In the genomic region with DNA sequence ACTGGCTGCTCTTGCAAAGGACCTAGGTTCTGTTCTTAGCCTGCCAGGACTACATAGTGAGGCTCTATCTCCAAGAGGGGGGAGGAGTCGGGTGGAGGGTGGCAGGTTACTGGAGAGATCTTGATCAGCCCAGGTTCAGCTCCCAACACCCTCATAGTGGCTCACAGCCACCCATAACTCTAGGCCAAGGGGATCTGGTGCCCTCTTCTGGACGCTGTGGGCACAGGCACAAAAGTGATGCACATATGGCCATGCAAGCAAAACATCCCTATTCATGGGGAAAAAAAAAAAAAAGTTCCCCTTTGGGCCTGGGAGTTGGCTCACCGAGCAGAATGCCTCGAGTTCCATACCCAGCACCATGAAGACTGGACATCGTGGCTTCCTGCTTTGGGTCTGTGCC, we compare ENCODE assay signal across 9 mouse cellular contexts. TPM values are rescaled to one million over a fixed set of nuclear protein-coding genes. Genes with fewer than 3 reads are reported as not detected.
DNase-seq lines count a peak whose midpoint lies in the region; ATAC-seq and TF ChIP-seq lines count a peak whose summit lies in the region.
"Had no signal": no experiment of that assay in that cellular context is flagged by ENCODE, and none has a peak within 500 bp of the region (broad histone marks: within the 10 kb centered on the region; RNA-seq: fewer than 3 reads in every experiment).

No protein-coding gene starts in this region.

- no peaks in the 10 kb centered on the region for H3K9me3 ChIP-seq in liver, embryonic 11.5 days (ENCODE audit: control insufficient read depth, low read length)
- no peaks in the 10 kb centered on the region for H3K9me3 ChIP-seq in embryonic facial prominence, embryonic 10.5 days
- H3K9me3 ChIP-seq: heart, embryonic 15.5 days had no signal

- no peak overlapping the region for H3K27ac ChIP-seq in cerebellum, adult 2 months (ENCODE audit: insufficient read depth, low read length)
- no peak overlapping the region; the same call in 1 of the 2 replicates for H3K27ac ChIP-seq in liver, embryonic 11.5 days (ENCODE audit: low read depth, low read length)
- peak overlapping the region; percentile 73 for H3K27ac ChIP-seq in embryonic facial prominence, embryonic 10.5 days (replicated peaks)
- H3K27ac ChIP-seq in spleen, adult 2 months (ENCODE audit: insufficient read depth, low read length), result no peak overlapping the region

- H3K4me3 ChIP-seq in cerebellum, adult 2 months (replicated peaks; ENCODE audit: insufficient read depth, low read depth, low read length), result no peak overlapping the region
- H3K4me3 ChIP-seq in liver, embryonic 11.5 days (ENCODE audit: low read depth, low read length), result no peak overlapping the region
- H3K4me3 ChIP-seq in embryonic facial prominence, embryonic 10.5 days, result no peak overlapping the region
- no peak overlapping the region for H3K4me3 ChIP-seq in spleen, adult 2 months (ENCODE audit: extremely low read depth, insufficient read depth, insufficient read length)
- H3K4me3 ChIP-seq: heart, embryonic 15.5 days had no signal

- H3K4me1 ChIP-seq in cerebellum, adult 2 months (ENCODE audit: control insufficient read depth, insufficient read depth, low read length), result peaks cover 7% of the 10 kb centered on the region
- H3K4me1 ChIP-seq in liver, embryonic 11.5 days (replicated peaks; ENCODE audit: control insufficient read depth, insufficient read depth, low read length), result peaks cover 17% of the 10 kb centered on the region
- H3K4me1 ChIP-seq in embryonic facial prominence, embryonic 10.5 days, result peaks cover 70% of the 10 kb centered on the region
- H3K4me1 ChIP-seq in spleen, adult 2 months (ENCODE audit: control insufficient read depth, insufficient read depth, insufficient read length), result peaks cover 7% of the 10 kb centered on the region; the same call in 1 of the 2 replicates

- no peak for TF ChIP-seq POLR2A in cerebellum, adult 2 months (IDR thresholded peaks at IDR 0.05; ENCODE audit: borderline replicate concordance, insufficient read depth, low read length)
- TF ChIP-seq POLR2A in spleen, adult 2 months (IDR thresholded peaks at IDR 0.05; ENCODE audit: low read depth, low read length), result no peak

- peaks cover 16% of the 10 kb centered on the region for H3K36me3 ChIP-seq in liver, embryonic 11.5 days (ENCODE audit: control insufficient read depth, insufficient read depth, low read length)
- H3K36me3 ChIP-seq in embryonic facial prominence, embryonic 10.5 days (replicated peaks), result peaks cover 25% of the 10 kb centered on the region
- peaks cover 14% of the 10 kb centered on the region for H3K36me3 ChIP-seq in spleen, adult 2 months (ENCODE audit: control insufficient read depth, insufficient read depth, low read length)

- H3K9ac ChIP-seq in liver, embryonic 11.5 days (ENCODE audit: low read depth, low read length), result no peak overlapping the region
- H3K9ac ChIP-seq: heart, embryonic 15.5 days had no signal

- 29% methylated on average over 5 of the region's 5 CpGs for WGBS in cerebellum, adult 2 months
- WGBS in liver, embryonic 11.5 days, result 37% methylated on average over 5 of the region's 5 CpGs
- 37% methylated on average over 5 of the region's 5 CpGs for WGBS in embryonic facial prominence, embryonic 10.5 days
- WGBS in spleen, adult 2 months, result 40% methylated on average over 5 of the region's 5 CpGs

- no peak overlapping the region for H3K4me2 ChIP-seq in liver, embryonic 11.5 days
- H3K4me2 ChIP-seq: heart, embryonic 15.5 days had no signal

- no peak for ATAC-seq in cerebellum, adult (ENCODE audit: insufficient number of reproducible peaks, low FRiP score, low TSS enrichment)
- no peak for ATAC-seq in liver, embryonic 11.5 days (replicated peaks; ENCODE audit: low FRiP score)

- H3K27me3 ChIP-seq in cerebellum, adult 2 months (ENCODE audit: control insufficient read depth, insufficient read depth, low read length), result no peaks in the 10 kb centered on the region
- no peaks in the 10 kb centered on the region for H3K27me3 ChIP-seq in liver, embryonic 11.5 days (replicated peaks; ENCODE audit: control insufficient read depth, insufficient read depth, low read length)
- no peaks in the 10 kb centered on the region for H3K27me3 ChIP-seq in embryonic facial prominence, embryonic 10.5 days (replicated peaks; ENCODE audit: low read depth, poor library complexity, severe bottlenecking)
- H3K27me3 ChIP-seq in spleen, adult 2 months (ENCODE audit: control insufficient read depth, insufficient read depth, low read length), result no peaks in the 10 kb centered on the region
- H3K27me3 ChIP-seq: heart, embryonic 15.5 days had no signal

- peak; percentile 30; the same call in 1 of the 2 replicates for TF ChIP-seq CTCF in cerebellum, adult 2 months (IDR thresholded peaks at IDR 0.05; ENCODE audit: borderline replicate concordance, insufficient read depth, low read depth, low read length)
- TF ChIP-seq CTCF in spleen, adult 2 months (IDR thresholded peaks at IDR 0.05; ENCODE audit: extremely low read depth, insufficient read depth, insufficient read length, insufficient replicate concordance), result peak; percentile 42; the same call in 1 of the 2 replicates

- DNase-seq in cerebellum, adult 2 months, result peak in 1 of 2 experiments; percentile 37
- peak; percentile 74 for DNase-seq in liver
- DNase-seq in liver, embryonic 11.5 days (ENCODE audit: low spot score), result no peak
- peak; percentile 53 for DNase-seq in embryonic facial prominence, embryonic 10.5 days (ENCODE audit: low spot score)
- DNase-seq in spleen, adult 2 months (ENCODE audit: low read depth in 1 of 2, low spot score in 2 of 2), result peak; percentile 27 to 49
- DNase-seq in right cerebral cortex, postnatal 10 days (ENCODE audit: low spot score in 2 of 2), result no peak
- no peak for DNase-seq in cerebellum, adult 9-10 months

RNA-seq across cellular contexts. Expression of gene Asb6, which starts 0.8 kb away (rescaled TPM):
- polyA plus RNA-seq in cerebellum, adult 2 months (2012; rRNA removed), result 46.6 and 52.6 TPM in 2 replicates
- 44.2 and 45.6 TPM in 2 replicates for polyA plus RNA-seq in liver, embryonic 11.5 days (2014; fragmentation: Nextera tagmentation; extraction: Ambion mirVana)
- 53.9 and 56.0 TPM in 2 replicates for polyA plus RNA-seq in embryonic facial prominence, embryonic 10.5 days (2016; fragmentation: Nextera tagmentation; extraction: Ambion mirVana)
- 51.5 and 61.7 TPM in 2 replicates for polyA plus RNA-seq in spleen, adult 2 months (2012; rRNA removed)

RNA-seq across cellular contexts. Expression of gene Prrx2, which starts 5.5 kb away (rescaled TPM):
- polyA plus RNA-seq in cerebellum, adult 2 months (2012; rRNA removed), result 1.7 and 2.1 TPM in 2 replicates
- polyA plus RNA-seq in liver, embryonic 11.5 days (2014; fragmentation: Nextera tagmentation; extraction: Ambion mirVana), result 8.2 and 9.4 TPM in 2 replicates
- 87.6 and 94.6 TPM in 2 replicates for polyA plus RNA-seq in embryonic facial prominence, embryonic 10.5 days (2016; fragmentation: Nextera tagmentation; extraction: Ambion mirVana)
- polyA plus RNA-seq in spleen, adult 2 months (2012; rRNA removed), result 14.7 and 16.8 TPM in 2 replicates

RNA-seq across cellular contexts. Expression of gene Ntmt1, which starts 21.7 kb away (rescaled TPM):
- 37.1 and 37.8 TPM in 2 replicates for polyA plus RNA-seq in cerebellum, adult 2 months (2012; rRNA removed)
- 75.9 and 85.2 TPM in 2 replicates for polyA plus RNA-seq in liver, embryonic 11.5 days (2014; fragmentation: Nextera tagmentation; extraction: Ambion mirVana)
- polyA plus RNA-seq in embryonic facial prominence, embryonic 10.5 days (2016; fragmentation: Nextera tagmentation; extraction: Ambion mirVana), result 134 and 135 TPM in 2 replicates
- polyA plus RNA-seq in spleen, adult 2 months (2012; rRNA removed), result 16.6 and 21.7 TPM in 2 replicates

RNA-seq across cellular contexts. Expression of gene 1700001O22Rik, which starts 25.9 kb away (rescaled TPM):
- polyA plus RNA-seq in cerebellum, adult 2 months (2012; rRNA removed), result 3.8 and 4.7 TPM in 2 replicates
- polyA plus RNA-seq in liver, embryonic 11.5 days (2014; fragmentation: Nextera tagmentation; extraction: Ambion mirVana), result 0.40 and 0.75 TPM in 2 replicates
- polyA plus RNA-seq in embryonic facial prominence, embryonic 10.5 days (2016; fragmentation: Nextera tagmentation; extraction: Ambion mirVana), result 2.4 and 3.1 TPM in 2 replicates
- 0.46 and 0.67 TPM in 2 replicates for polyA plus RNA-seq in spleen, adult 2 months (2012; rRNA removed)

Comparison
In these comparisons a context has a peak if more than half of its experiments do, and no peak if none do; other contexts are left out.
1. DNase-seq: peak in liver (single experiment), embryonic facial prominence, embryonic 10.5 days (single experiment) and spleen, adult 2 months (2 of 2); none in liver, embryonic 11.5 days (single experiment), right cerebral cortex, postnatal 10 days (0 of 2) and cerebellum, adult 9-10 months (single experiment).